Mouse (Mus musculus) layer of hippocampus, postnatal 25 days (tissue): ENCODE data around the gene Ppp1cb. TPM values are rescaled to one million over a fixed set of nuclear protein-coding genes. Genes with fewer than 3 reads are reported as not detected.
A peak's percentile ranks its signal among the peaks of the same experiment; 100 is the strongest.

Experiments used
- DNase-seq, 2 experiments: peaks; one replicate each; pipeline ENCODE4 v3.0.0; 2022; ENCODE audit warnings: mixed read lengths in 2 of 2, low spot score in 1 of 2; ENCODE audit errors: extremely low spot score in 1 of 2
- total RNA-seq, 2 experiments: library from RNA; stranded (reverse); gene quantifications; 2 replicates each; pipeline ENCODE4 v1.2.3; 2021

Ppp1cb gene
- total RNA-seq, 2 experiments from 2014 or later = 390 to 468 TPM

DNA sequence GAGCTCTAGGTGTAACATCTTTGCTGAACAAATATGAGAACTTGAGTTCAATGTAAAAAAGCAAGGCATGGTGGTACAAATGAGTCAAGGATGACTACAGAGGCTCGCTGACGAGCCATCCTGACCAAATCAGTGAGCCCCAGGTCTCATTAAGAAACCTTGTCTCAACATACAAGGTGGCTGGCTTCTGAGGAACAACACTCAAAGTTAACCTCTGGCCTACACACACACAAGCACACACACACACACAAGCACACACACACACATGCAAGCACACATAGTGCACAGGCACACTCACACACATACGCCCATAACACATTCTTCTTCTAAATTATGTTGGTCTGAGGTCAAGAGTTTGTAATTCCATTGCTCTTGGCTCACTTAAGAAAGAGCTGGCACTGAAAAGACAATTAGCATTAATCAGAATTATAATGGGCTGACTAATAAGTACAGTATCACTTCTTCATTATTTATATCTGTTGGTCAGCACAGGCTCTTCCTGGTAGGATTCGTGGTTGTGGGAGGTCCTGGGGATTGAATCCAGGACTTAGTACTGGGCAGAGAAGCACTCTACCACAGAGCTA, 16.6 kb upstream of the Ppp1cb start:
- no peak for DNase-seq

DNA sequence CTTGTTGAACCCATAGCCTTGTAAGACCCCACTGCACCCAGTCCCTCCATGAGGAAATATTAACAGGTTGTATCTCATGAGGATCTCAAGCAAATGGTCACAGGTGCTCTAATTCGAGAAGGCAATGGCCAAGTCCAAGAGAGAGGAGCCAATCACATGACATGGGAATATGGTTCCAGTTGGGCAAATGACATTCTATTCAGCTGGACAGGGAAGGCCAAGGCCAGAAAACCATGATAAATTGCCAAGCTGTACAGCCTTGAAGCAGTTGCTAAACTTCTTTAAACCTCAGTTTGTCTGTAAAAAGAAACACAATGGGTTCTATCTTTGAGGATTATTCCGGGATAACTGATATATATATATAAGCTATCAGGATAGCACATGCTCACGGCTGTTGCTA, 14.7 kb upstream of the Ppp1cb start:
- no peak for DNase-seq

DNA sequence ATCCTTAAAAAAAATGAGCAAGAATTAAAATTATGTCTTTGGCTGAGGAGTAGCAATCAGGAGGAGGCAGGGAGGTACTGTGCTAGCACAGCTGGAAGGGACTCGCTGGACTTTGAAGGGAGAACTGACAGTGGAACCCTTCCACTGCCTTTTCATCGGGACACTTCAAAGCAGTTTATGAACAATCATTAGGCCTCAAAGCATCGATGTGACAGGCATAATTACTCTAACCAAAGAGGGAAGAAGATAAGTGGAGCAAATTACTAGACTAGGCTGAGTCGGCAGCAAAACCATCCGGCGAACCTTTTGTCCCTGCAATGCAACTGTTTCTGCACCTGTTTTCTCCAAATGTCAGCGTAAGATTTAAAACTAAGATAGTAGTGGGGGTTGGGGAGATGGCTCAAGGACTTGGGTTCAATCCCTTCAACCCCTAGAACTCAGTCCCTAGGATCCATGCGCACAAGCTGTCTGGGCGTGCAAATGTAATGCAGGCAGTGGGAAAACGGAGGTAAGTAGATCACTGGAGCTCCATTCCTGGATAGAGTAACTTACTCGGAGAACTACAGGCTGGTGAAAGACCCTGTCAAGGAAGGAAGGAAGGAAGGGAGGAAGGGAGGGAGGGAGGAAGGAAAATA, 13.2 kb upstream of the Ppp1cb start:
- DNase-seq = no peak

DNA sequence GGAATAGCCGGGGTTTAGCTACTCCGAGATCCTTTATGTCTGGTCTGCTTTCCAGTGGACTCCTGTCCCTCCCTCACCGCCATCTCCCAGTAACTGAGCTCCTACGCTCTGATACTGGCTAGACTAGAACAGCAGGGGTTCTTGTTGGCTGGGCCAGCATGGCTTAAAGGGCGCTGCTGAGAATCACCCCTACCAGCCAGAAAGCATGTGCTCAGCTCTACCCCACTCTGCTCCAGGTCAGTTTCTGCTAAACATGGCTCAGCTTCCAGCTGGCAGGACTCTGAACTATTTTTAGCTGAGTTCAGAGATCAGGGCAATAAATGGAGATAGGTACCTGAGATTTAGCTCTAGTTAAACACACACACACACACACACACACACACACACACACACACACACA, 12.2 kb upstream of the Ppp1cb start:
- no peak for DNase-seq

DNA sequence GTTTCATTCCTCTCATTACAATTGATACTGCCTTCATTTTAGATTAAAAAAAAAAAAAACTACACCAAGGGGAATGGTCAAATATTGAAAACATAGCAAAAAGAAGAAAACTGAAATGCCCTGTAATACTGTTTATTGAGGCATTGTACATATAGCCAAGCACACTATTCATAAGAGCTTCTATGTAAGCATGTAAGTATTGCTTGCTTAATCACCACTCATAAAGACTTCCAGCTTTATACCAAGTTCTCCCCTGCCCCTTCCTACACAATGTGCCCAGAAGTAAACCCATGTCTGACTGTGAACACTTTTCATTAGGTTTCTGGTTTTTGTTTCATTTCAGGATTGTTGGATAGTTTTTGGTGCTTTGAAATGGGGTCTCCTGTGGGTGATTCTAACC, 11.8 kb upstream of the Ppp1cb start:
- no peak for DNase-seq

DNA sequence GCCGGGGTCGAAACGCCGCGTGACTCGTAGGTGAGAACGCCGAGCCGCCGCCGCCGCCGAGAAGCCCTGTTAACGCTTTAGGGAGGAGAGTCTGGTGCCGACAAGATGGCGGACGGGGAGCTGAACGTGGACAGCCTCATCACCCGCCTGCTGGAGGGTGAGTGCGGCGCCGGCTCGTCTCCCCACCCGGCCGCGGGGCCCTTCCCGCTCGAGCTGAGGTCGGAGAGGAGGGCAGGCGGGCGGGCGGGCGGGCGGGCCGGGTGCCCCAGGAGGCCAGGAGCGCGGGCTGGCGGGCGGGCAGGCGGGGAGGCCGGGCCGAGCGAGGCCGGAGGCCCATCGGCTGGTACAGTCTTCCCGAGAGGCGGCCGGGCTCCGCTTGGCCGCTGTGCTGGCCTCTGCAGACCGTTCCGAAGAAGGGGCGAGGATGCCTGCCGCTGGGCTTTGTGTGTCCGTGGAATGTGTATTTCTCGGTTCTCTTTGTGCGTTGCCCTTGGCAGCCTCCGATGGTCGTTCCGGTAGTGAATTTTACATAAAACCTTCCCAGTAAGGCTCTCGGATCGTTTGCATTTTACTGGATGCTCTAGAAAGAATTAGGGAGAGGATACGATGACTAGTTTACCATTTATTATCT, 723 bp downstream of the Ppp1cb start:
- DNase-seq = peak; percentile 22 to 42

DNA sequence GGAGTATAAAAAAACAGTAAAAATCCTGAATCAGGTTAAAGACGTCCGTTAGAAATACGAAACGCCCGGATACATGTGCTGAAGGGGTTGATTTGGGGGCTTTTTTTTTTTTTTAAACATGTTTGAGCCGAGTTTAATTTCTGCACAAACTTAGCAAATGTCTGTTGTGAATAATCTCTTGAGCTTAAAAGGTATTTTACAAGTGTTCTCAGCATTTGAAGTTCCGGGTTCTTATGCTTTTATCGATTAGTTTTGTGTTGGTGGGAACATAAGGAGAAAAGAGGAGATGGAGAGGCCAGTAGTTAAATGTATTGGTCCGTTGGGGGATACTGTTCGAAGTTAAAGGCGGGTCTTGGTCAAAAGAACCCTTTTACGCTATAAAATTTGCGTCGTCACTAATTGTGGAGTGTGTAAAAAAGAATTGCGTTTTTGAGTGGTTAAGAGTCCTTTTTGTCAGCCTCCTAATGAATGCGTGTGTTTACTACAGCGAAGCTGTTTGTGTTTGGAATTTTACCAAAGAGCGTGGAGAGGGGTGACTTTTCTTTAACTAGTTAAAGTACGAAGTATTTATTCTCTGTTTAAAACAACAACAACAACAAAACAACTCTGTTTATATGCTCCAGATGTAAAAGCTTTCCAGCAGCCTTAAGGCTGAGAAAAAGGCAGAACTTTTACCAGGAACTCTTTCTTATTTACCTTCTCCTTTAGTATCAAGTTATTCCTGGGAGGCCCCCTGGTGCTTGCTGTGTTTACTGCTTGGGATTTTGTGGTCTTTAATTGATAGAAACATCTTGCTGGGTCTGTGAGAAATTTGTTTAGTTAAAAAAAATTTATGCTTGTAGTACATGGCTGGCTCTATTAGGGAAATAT, 1.5 kb downstream of the Ppp1cb start:
- no peak for DNase-seq

DNA sequence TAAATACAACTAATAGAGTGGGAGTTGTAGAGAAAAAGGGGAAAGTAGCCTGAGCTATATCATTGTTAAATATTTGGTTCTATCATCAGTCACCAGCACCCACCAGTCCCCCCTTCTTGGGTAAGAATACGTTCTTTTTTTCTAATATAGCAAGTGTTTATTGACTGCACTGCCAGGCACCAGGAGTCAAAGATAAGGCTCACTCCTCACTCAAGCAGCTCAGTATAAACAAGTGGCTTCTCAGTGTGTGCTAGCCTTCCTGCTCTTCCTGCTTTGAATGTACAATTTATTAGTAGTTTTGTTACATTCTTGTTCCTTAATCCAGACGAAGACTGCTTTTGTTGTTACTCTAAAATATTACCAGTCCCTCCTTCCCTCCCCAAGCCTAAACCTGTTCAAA, 2.3 kb downstream of the Ppp1cb start:
- no peak for DNase-seq

DNA sequence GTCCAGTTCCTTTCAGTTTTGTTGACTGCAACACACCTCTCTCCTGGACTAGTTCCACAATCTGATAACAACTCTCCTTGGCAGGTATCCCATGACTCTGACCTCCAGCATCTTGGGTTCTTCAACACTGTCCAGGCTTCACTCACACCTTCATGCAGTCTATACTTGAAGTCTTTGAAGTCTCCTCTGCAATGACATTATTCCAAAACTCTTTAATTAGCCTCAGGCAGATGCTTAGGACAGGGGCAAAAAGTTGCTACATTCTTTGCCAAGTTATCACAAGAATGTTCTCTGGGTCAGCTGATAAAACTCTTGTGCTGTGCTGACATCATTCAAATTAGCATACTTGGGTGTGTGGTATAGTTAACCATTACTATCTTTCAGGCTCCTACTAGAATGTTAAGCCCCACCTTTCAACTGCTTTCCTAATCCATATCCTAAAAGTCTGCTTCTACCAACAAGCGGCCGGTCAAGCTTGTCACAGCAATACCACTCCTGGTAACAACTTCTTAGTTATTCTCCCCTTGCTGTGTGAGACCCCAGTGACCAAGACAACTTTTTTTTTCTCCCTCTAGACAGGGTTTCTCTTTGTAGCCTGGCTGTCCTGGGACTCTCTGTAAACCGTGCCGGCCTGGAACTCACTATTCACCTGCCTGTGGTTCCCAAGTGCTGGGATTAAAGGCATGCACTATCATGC, 13.8 kb downstream of the Ppp1cb start:
- no peak for DNase-seq

DNA sequence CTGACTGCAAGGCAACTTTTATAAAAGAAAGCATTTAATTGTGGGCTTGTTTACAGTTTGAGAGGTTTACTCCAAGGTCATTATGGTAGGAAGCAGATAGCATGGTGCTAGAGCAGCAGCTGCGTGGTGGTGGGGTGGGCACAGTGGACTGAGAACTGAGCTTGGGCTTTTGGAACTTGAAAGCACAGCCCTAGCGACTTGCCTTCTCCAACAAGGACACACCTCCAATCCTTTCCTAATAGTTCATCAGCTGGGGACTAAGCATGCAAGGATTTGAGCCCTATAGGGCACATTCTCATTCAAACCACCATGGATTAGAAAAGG, 14.3 kb downstream of the Ppp1cb start:
- no peak for DNase-seq

DNA sequence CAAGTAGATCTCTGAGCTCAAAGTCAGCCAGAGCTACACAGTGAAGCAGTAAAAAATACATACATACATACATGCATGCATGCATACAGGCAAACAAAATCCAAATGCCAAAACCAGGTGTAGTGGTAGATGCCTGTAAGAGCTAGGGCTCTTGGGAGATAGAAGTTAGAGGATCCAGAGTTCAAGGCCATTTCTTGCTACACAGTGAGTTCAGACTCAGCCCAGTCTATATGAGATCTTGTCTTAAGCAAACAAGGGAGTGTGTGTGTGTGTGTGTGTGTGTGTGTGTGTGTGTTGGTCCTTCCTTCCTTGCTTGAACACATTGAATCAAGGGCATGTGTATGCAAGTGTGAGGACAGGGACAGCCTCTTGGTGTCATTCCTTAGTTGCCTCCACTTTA, 17.9 kb downstream of the Ppp1cb start:
- no peak for DNase-seq

DNA sequence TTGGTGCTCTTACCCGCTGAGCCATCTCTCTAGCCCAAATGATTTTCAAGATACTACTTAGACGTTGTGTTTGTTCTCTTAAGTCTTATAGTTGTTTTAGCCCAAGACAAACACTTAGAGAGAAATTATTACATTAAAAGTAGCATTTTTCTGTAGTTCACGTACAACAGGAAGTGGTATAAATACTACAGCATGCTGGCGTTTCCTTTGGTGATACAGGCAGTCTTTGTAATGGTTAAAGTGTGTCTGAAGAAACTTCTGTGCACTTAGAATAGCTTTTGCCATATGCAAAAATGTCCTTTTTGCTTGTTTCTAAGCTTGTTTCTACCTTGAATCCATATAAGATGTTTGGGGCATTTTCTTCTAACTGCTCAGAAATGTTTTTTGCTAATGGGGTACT, 20.3 kb downstream of the Ppp1cb start:
- no peak for DNase-seq

DNA sequence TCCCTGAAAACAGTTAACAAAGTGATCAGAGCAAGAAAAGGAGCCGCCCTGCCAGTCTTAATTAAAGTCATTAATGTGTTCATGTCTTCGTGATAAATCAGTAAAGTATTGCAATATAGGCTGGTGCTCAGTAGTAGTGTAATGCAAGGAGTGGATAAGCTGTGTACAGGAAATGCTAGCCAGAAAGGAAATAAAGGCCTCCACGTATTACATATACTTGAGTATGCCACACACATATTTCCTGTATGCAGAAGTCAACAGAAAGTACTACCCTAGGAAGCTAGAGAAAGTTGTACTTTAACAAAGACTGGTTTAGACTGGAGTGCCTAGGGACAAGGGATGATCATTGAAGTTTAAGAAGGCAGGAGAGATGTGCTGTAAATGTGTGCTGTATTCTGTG, 26.8 kb downstream of the Ppp1cb start:
- no peak for DNase-seq

DNA sequence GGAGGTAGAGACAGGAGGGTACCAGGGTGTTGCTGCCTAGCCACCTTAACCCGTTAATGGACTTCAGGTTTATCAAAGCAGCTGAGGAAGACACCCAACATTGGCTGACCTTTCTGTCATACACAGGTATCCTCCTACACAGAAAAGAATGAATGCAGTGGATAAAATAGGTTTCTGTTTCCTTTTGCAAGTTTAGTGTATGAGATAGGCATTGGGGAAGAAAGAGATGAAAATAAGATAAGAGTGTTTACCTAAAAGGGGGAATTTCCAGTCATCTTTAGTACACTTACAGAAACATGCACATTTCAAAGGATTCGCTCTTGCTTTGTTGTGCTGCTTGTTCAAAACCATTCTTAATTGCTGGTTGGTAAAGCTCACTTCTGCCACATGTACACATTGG, 29.4 kb downstream of the Ppp1cb start:
- no peak for DNase-seq

DNA sequence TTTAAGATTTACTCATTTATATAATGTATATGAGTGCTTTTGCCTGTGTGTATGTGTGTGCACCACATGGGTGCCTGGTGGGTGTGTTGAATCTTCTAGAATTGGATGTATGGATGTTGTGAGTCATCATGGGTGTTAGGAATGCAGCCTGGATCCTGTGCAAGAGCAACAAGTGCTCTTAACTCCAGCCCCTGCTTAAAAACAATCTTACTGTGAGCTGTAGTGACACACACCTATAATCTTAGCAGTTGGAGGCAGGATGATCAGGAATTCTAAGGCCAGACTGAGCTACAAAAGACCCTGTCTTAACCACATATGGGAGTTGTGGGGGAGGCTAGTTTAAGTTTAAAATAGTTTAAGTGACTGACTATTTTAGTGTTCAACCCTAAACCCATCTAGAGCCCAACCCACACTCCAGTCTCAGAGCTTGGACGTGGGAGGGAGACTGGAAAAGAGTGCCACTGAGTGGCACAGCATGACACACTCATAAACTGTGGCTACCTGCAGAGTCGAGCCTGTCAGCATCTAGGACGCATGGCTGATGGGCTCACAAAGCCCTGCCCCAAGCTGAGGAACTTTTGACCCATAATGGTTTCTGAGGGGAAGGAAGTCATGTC, 35.5 kb downstream of the Ppp1cb start:
- DNase-seq = no peak

DNA sequence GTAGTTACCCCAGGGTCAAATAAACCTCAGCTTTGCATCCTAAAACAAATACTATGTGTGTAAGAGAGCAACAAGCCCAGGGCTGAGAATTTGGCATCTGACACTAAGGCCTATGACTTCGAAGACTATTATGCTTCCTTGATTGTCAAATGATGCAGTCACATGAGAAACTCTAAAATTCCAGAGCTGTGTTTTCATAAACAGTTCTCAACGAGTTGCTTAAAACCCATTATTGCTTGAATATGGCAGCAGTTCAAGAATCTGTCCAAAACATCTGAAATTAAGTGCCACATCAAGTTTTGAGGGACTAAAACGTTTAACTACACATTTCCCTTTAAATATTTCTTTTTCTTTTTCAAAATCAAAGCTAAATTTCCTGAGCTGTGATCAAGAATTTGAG, 50.1 kb downstream of the Ppp1cb start:
- DNase-seq = no peak

DNA sequence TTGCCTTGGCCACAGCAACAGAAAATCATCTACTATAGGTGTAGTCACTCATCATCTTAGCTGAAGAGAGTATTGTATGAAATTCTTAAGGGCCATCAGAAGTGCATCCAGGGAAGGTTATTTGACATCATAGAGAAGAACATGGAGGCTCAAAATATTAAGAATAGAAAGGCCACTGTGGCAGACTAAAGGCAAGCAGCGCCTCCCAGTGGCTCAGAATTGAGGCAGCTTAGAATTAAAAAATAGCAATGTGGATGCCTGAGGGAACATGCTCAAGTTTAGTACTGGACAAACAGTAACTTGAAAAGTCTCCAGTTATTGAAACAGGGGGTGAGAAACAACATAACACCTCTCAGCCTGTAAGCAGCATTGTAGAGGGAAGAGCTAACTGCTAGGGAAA, 61.7 kb downstream of the Ppp1cb start:
- DNase-seq = peak in 1 of 2 experiments; percentile 42

DNA sequence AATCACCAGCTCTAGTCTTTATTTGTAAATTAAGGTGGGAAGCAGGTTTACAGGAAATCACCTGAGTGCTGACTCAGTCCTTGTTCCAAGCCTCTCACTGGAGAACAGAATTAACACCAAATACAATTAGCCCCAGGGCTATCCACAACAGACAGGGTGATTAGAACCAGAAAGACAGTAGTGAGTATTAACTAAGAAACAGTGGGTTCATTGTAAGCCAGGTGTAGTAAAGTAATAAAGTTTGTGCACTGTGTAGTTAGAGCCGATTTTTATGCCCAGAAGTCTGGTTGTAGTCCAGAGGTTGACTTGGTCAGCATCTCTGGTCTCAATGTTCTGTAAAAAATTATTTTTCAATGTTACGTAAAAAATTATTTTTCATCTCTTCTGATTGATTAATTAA, 90.8 kb downstream of the Ppp1cb start:
- DNase-seq = no peak

DNA sequence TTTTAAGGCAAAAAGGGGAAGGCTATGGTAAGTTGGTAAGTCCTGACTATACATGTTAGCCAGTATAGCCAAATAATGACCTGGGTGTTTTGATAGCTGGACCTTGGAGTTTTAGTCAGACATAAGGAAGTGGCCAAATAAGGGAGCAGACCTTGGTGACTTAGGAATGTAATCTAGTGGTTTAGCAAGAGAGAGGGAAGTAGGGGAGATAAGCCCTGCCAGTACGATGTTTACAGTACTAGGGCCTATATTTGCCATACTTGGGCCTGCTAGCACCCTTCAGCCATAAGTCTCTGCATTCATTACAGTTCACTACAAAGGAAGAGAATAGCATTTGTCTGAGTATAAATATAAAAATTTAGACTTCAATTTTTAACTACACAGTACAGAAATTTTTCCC, 106.1 kb downstream of the Ppp1cb start:
- no peak for DNase-seq
